Mouse (Mus musculus) bone marrow, adult 2 months (tissue): Measurements from ENCODE around the gene Mmp15. TPM values are rescaled to one million over a fixed set of nuclear protein-coding genes. Genes with fewer than 3 reads are reported as not detected.
"Not testable (repeated sequence)": the region's sequence is repeated elsewhere in the genome, so short reads cannot be mapped to it uniquely, and the experiment has no call there.

Source experiments
- H3K27ac ChIP-seq: fragments of 200-500 bp; 2 replicates; pipeline ENCODE4 v1.5.1; 2012; ENCODE audit warnings: low read depth, mild to moderate bottlenecking, control low read depth, inconsistent platforms, low read length; ENCODE audit not compliant: control insufficient read depth, poor library complexity, insufficient read depth
- H3K4me1 ChIP-seq: fragments of 200-500 bp; 2 replicates; pipeline ENCODE4 v1.6.1; 2011; ENCODE audit warnings: low read length; ENCODE audit not compliant: control insufficient read depth, insufficient read depth
- H3K4me3 ChIP-seq: fragments of 200-500 bp; replicated peaks from 2 replicates; pipeline ENCODE3; 2011; ENCODE audit warnings: mild to moderate bottlenecking, low read depth, low read length, control low read depth; ENCODE audit not compliant: control insufficient read depth
- CTCF ChIP-seq: fragments of 200-500 bp; IDR thresholded peaks from 2 replicates; pipeline ENCODE4 v1.5.1; 2011; ENCODE audit warnings: low read length, control low read depth; ENCODE audit not compliant: control insufficient read depth, insufficient read depth
- POLR2A ChIP-seq: fragments of 200-500 bp; IDR thresholded peaks from 2 replicates; pipeline ENCODE4 v1.6.1; 2011; ENCODE audit warnings: low read depth, mild to moderate bottlenecking, control low read depth, low read length, borderline replicate concordance; ENCODE audit not compliant: control insufficient read depth
- WGBS: fragments of 180-500 bp; shearing (Covaris S2); methylation state at CpG from one replicate; pipeline ENCODE4 v1.1.7; 2018; 5-methylcytosine and 5-hydroxymethylcytosine counted together
- polyA plus RNA-seq: library from polyadenylated mRNA; stranded (reverse); fragments of >200 nt; gene quantifications from 2 replicates; pipeline ENCODE4 v1.2.4, GENCODE M21; 2011; ENCODE audit warnings: low replicate concordance; ENCODE audit not compliant: missing spikeins, insufficient read depth, insufficient read length

Gene Mmp15
- polyA plus RNA-seq, 1 experiment: not detected

- TF ChIP-seq CTCF (no peak), POLR2A (no peak)
- Histone ChIP-seq H3K4me1 (no peaks in the 10 kb centered on the region), H3K4me3 (no peak overlapping the region), H3K27ac (no peak overlapping the region)
- WGBS: 82% methylated on average over 4 of the region's 4 CpGs
These were observed 25.0 kb downstream of the Mmp15 start for GRCm38 (mm10) chr8:95377101-95377500.

- TF ChIP-seq CTCF: no peak
- no peak for TF ChIP-seq POLR2A
- Histone ChIP-seq H3K4me1 (no peaks in the 10 kb centered on the region), H3K27ac (no peak overlapping the region), H3K4me3 (no peak overlapping the region)
- 57% methylated on average over 7 of the region's 7 CpGs for WGBS
These were observed 25.8 kb downstream of the Mmp15 start for GRCm38 (mm10) chr8:95377863-95378291.

GRCm38 (mm10) chr8:95378928-95379327, 26.9 kb downstream of the Mmp15 start:
- H3K4me1 ChIP-seq, H3K27ac ChIP-seq, H3K4me3 ChIP-seq: not testable (repeated sequence)
- 85% methylated on average over 11 of the region's 11 CpGs for WGBS

GRCm38 (mm10) chr8:95380953-95381352, 28.9 kb downstream of the Mmp15 start:
- no peak for TF ChIP-seq POLR2A
- TF ChIP-seq CTCF: no peak
- Histone ChIP-seq H3K4me1 (no peaks in the 10 kb centered on the region), H3K27ac (no peak overlapping the region), H3K4me3 (no peak overlapping the region)

GRCm38 (mm10) chr8:95381595-95381994, 29.5 kb downstream of the Mmp15 start:
- H3K27ac ChIP-seq: no peak overlapping the region
- TF ChIP-seq CTCF (no peak), POLR2A (no peak)

DNA sequence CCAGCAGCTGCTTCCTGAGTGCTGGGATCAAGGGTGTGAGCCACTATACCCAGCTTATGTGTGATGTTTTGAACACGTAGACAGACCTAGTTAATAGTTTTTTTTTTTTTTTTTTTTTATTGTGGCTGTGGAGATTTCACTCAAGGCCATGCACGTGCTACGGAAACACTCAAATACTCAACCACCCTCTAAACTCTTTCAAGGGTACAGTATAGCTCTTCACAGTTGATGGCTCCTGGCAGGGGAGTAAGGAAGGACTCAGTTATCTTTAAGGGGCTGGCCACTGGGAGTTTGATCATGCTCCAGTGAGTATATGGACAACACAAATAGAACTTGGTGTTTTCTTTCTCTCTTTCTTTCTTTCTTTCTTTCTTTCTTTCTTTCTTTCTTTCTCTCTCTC, 32.4 kb downstream of the Mmp15 start:
- TF ChIP-seq CTCF (no peak), POLR2A (no peak)
- WGBS: 81% methylated on average over 3 of the region's 3 CpGs
- H3K27ac ChIP-seq: no peak overlapping the region
- no peak overlapping the region for H3K4me3 ChIP-seq
- H3K4me1 ChIP-seq: no peaks in the 10 kb centered on the region

More at GRCm38 (mm10) chr8:95381595-95381994, 29.5 kb downstream of the Mmp15 start:
- Histone ChIP-seq H3K4me3 (no peak overlapping the region), H3K4me1 (no peaks in the 10 kb centered on the region)
- WGBS: 82% methylated on average over 3 of the region's 3 CpGs

DNA sequence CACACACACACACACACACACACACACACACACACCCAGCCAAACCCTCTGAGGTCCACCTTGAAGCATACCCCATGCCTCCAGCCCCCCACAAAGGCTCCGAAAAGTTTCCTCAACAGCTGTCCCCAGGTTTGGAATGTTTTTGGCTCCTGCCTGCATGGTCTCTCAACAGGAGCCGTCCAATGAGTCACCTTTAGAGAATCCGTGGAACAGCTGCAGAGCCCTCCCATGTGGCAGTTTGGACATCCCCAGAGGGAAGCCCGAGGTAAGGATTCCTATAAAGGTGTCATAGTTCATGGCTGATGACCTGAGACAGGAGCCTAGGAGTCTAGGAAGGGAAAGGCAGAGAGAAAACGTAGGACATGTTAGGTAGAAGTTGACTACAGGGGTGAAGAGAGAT, 34.0 kb downstream of the Mmp15 start:
- Histone ChIP-seq H3K4me3 (no peak overlapping the region), H3K27ac (no peak overlapping the region), H3K4me1 (0 out of 2 replicates have a peak, but pooled peaks cover 2% of the 10 kb centered on the region)
- TF ChIP-seq POLR2A: no peak
- TF ChIP-seq CTCF: no peak
- WGBS: 71% methylated on average over 5 of the region's 5 CpGs

DNA sequence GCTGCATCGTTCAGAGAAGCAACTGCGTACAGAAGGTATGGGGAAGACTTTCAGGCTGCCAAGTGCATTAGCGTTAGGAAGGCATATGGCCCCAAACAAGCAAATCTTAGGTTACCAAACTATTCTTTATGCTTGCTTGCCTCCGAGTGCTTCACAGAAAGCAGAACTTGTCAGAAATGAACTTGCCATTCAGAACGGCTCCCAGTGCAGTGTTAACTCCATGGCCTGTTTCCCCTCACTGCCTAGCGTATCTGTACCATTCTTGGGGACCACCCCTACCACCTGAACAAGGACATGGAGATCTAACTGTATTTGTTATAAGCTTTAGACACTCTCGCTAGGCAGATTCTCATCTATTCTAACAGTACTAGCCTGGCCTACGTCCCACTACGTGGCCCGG, 35.2 kb downstream of the Mmp15 start:
- Histone ChIP-seq H3K4me3 (no peak overlapping the region), H3K27ac (no peak overlapping the region), H3K4me1 (0 out of 2 replicates have a peak, but pooled peaks cover 2% of the 10 kb centered on the region)
- TF ChIP-seq CTCF (no peak), POLR2A (no peak)
- WGBS: 82% methylated on average over 10 of the region's 10 CpGs

DNA sequence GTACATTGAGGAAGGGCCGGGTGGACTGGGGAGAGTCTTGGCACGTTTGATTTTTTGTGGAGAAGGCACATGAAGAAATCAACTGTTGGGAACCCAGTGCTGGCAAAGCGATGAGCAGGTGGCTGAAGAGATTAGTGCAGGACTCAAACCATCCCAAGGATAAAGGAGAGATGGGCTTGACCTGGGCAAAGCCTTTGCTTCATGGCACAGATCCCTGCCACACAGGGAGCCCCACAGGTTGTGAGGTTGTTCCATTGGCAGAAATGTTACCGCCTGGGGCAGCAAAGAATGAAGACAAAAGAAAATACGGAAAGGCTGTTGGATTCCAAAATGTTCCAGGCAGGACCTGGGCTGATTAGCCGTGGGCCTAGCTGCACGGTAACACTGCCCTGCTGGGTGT, 35.9 kb downstream of the Mmp15 start:
- peaks cover 2% of the 10 kb centered on the region; the same call in 1 of the 2 replicates for H3K4me1 ChIP-seq
- no peak for TF ChIP-seq CTCF
- TF ChIP-seq POLR2A: no peak
- H3K4me3 ChIP-seq: no peak overlapping the region
- 84% methylated on average over 7 of the region's 7 CpGs for WGBS
- H3K27ac ChIP-seq: no peak overlapping the region

DNA sequence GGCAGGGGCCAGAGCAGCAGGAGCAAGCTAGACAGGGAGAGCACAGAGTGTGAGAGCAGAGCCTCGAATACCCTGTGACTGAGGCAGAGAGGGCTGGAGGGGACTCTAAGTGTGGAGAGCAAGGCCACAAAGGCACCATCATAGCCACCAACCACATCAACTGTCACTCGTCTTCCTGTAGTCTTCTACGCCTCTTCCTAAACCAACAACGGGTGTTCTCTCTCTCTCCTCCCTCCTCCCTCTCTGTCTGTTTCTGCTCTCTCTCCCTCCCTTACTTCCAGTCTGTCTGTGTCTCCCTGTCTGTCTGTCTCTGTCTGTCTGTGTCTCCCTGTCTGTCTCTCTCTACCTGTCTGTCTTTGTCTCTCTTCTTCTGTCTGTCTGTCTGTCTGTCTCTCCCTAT, 38.2 kb downstream of the Mmp15 start:
- TF ChIP-seq POLR2A (no peak), CTCF (no peak)
- 14% methylated on average over 4 of the region's 4 CpGs for WGBS
- Histone ChIP-seq H3K4me1 (peaks cover 3% of the 10 kb centered on the region; the same call in 1 of the 2 replicates), H3K4me3 (no peak overlapping the region), H3K27ac (no peak overlapping the region)
